Mouse (Mus musculus) hindbrain, embryonic 14.5 days (tissue): ENCODE data around the gene Pmm2. TPM values are rescaled to one million over a fixed set of nuclear protein-coding genes. Genes with fewer than 3 reads are reported as not detected.

Experiments
- ATAC-seq: fragments of 200-750 bp; cut with Nextera tagmentation; 2 replicates; pipeline ENCODE4 v1.8.0; 2017; ENCODE audit warnings: moderate number of reproducible peaks, mild to moderate bottlenecking, moderate TSS enrichment, moderate library complexity; ENCODE audit not compliant: low FRiP score
- DNase-seq: peaks from one replicate; pipeline ENCODE4 v3.0.0-alpha.2; 2015; ENCODE audit warnings: low spot score
- H3K27ac ChIP-seq: fragments of 300-500 bp; sonication (generic); 2 replicates; pipeline ENCODE4 v1.5.1; 2014; ENCODE audit warnings: mild to moderate bottlenecking, moderate library complexity
- H3K27me3 ChIP-seq: fragments of 300-500 bp; sonication (generic); 2 replicates; pipeline ENCODE4 v1.6.1; 2014; ENCODE audit warnings: mild to moderate bottlenecking, low read length, mixed read lengths; ENCODE audit not compliant: control insufficient read depth, insufficient read depth
- H3K36me3 ChIP-seq: fragments of 300-500 bp; sonication (generic); replicated peaks from 2 replicates; pipeline ENCODE4 v1.6.1; 2014; ENCODE audit not compliant: control insufficient read depth, insufficient read depth
- H3K4me1 ChIP-seq: fragments of 300-500 bp; sonication (generic); replicated peaks from 2 replicates; pipeline ENCODE4 v1.6.1; 2014; ENCODE audit warnings: antibody characterized with exemption, low read length, mixed read lengths; ENCODE audit not compliant: control insufficient read depth, insufficient read depth
- H3K4me2 ChIP-seq: fragments of 300-500 bp; sonication (generic); replicated peaks from 2 replicates; pipeline ENCODE4 v1.6.1; 2014; ENCODE audit warnings: mild to moderate bottlenecking, moderate library complexity
- H3K4me3 ChIP-seq: fragments of 300-500 bp; sonication (generic); replicated peaks from 2 replicates; pipeline ENCODE4 v1.5.1; 2014; ENCODE audit warnings: mild to moderate bottlenecking, low read length
- H3K9ac ChIP-seq: fragments of 300-500 bp; sonication (generic); 2 replicates; pipeline ENCODE4 v1.6.1; 2014
- H3K9me3 ChIP-seq: fragments of 300-500 bp; sonication (generic); 2 replicates; pipeline ENCODE4 v1.6.1; 2016; ENCODE audit warnings: low read length; ENCODE audit not compliant: control insufficient read depth
- WGBS: fragments of 180-500 bp; shearing (Covaris S2); extraction: QIAGEN DNeasy Blood & Tissue Kit; methylation state at CpG from one replicate; pipeline ENCODE4 v1.1.7; 2014; 5-methylcytosine and 5-hydroxymethylcytosine counted together
- polyA plus RNA-seq: library from polyadenylated mRNA; unstranded; fragments of >200 nt; fragmentation: Nextera tagmentation; extraction: Ambion mirVana; gene quantifications from 2 replicates; pipeline ENCODE4 v1.2.1, GENCODE M21; 2014

Pmm2 gene
- polyA plus RNA-seq, 1 experiment from 2014 or later: 37.0 TPM

- no peak overlapping the region for H3K27ac ChIP-seq
Observed at GRCm38 (mm10) chr16:8686121-8686870, 48.8 kb downstream of the Pmm2 start.

GRCm38 (mm10) chr16:8686871-8687535 lies 49.5 kb downstream of the Pmm2 start:
- no peaks in the 10 kb centered on the region for H3K4me1 ChIP-seq
- H3K9ac ChIP-seq: no peak overlapping the region
- WGBS: 84% methylated on average over 11 of the region's 11 CpGs
- no peaks in the 10 kb centered on the region for H3K9me3 ChIP-seq
- no peaks in the 10 kb centered on the region for H3K27me3 ChIP-seq
- no peak for DNase-seq
- H3K27ac ChIP-seq: no peak overlapping the region
- no peak overlapping the region for H3K4me3 ChIP-seq
- H3K36me3 ChIP-seq: peaks cover 65% of the 10 kb centered on the region
- no peak for ATAC-seq
- no peak overlapping the region for H3K4me2 ChIP-seq

More at GRCm38 (mm10) chr16:8686121-8686870, 48.8 kb downstream of the Pmm2 start:
- Histone ChIP-seq H3K27me3 (no peaks in the 10 kb centered on the region), H3K36me3 (peaks cover 58% of the 10 kb centered on the region), H3K4me3 (no peak overlapping the region), H3K9me3 (no peaks in the 10 kb centered on the region), H3K4me2 (no peak overlapping the region), H3K4me1 (no peaks in the 10 kb centered on the region), H3K9ac (no peak overlapping the region)
- ATAC-seq: peak; percentile 36; the same call in 1 of the 2 replicates
- 55% methylated on average over 7 of the region's 7 CpGs for WGBS
- DNase-seq: peak; percentile 76

DNA sequence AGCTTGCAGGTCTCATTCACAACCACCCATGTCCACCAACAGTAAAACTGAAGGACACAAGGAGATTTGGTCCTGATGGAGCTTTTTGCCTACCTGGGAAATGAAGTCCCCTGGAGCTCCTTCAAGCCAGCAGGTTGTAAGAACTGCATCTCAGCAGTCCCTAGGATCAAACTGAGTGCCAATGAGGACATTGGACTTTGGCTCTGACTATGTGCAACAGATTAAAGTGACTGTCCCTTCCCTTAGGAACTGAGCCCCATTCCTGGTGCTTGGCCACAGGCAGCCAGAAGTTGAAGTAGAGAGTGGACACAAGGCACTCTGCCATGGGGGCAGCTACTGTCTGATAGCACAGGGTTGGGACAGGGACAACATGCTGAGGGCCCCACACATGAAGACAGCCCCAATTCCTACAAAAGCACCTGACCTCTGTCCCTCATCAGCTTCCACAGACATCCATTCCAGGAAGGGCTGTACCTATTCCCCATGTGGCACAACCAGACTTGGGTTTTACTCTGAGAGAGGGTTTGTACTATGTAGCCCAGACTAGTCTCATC lies 50.2 kb downstream of the Pmm2 start:
- H3K4me3 ChIP-seq: no peak overlapping the region
- no peak overlapping the region for H3K27ac ChIP-seq
- H3K27me3 ChIP-seq: no peaks in the 10 kb centered on the region
- DNase-seq (no peak), ATAC-seq (no peak)
- H3K9me3 ChIP-seq: no peaks in the 10 kb centered on the region
- no peak overlapping the region for H3K9ac ChIP-seq
- H3K4me2 ChIP-seq: no peak overlapping the region
- peaks cover 71% of the 10 kb centered on the region for H3K36me3 ChIP-seq
- H3K4me1 ChIP-seq: no peaks in the 10 kb centered on the region

DNA sequence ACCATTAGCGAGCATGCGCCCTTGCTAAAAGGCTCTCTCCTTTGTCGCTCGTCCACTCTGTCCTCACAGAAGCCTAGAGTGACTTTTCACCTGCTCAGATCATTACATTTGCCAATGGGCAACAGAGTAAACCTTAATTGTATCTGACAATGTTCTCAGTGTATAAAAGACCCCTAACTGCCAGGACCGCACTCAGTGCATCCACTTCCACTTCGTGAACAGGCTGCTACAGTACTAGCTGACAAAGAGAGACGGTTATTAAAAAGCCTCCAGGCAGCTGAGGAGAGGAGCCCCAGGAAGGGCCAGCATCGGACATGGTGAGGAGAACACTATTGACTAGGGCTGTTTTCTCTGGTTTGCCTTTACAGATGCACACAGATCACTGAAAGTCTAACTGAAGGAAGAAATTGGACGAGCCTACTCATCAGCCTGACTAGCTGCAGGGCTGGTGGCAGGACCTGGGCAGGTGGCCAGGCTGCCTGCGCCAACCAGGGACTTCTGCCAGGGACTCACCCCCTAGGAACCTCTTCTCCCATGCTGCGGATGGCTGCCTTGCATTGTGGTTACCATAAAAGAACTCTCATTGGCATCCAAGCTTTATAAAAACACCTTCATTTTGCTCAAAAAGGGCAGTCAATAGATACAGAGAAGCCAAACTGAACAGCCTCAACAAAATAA lies 52.6 kb downstream of the Pmm2 start:
- no peaks in the 10 kb centered on the region for H3K27me3 ChIP-seq
- H3K4me2 ChIP-seq: no peak overlapping the region
- H3K36me3 ChIP-seq: peaks cover 83% of the 10 kb centered on the region
- DNase-seq (peak; percentile 46), ATAC-seq (peak; percentile 73; the same call in 1 of the 2 replicates)
- H3K27ac ChIP-seq: no peak overlapping the region; the same call in 1 of the 2 replicates
- no peaks in the 10 kb centered on the region for H3K9me3 ChIP-seq
- H3K4me1 ChIP-seq: no peaks in the 10 kb centered on the region
- WGBS: 76% methylated on average over 11 of the region's 11 CpGs
- H3K4me3 ChIP-seq: no peak overlapping the region
- H3K9ac ChIP-seq: no peak overlapping the region

- no peak overlapping the region for H3K27ac ChIP-seq
- no peaks in the 10 kb centered on the region for H3K9me3 ChIP-seq
- peaks cover 94% of the 10 kb centered on the region for H3K36me3 ChIP-seq
- no peak for DNase-seq
- no peaks in the 10 kb centered on the region for H3K27me3 ChIP-seq
- H3K4me1 ChIP-seq: no peaks in the 10 kb centered on the region
- no peak overlapping the region for H3K4me2 ChIP-seq
- no peak for ATAC-seq
- no peak overlapping the region for H3K4me3 ChIP-seq
- 95% methylated on average over 7 of the region's 7 CpGs for WGBS
- no peak overlapping the region for H3K9ac ChIP-seq
Observed at GRCm38 (mm10) chr16:8691206-8691605, 53.7 kb downstream of the Pmm2 start.

DNA sequence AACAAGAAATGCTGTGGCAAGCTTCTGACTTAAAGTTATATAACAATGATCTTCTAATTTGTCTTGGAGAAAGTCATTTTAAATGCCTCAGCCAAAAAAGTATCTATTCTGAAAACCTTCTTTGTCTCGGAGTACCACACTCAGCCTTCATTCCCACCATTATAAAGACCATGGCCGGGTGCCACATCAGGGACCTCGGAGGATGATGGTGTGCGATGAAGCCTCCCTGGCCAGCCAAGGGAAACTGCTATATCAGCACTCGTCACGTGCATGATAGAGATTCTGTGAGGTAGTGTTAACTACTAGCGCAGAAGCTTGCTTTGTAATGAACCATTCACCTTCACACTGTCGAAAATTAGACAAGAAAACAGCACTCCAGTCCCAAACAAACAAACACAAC lies 62.1 kb downstream of the Pmm2 start:
- peaks cover 100% of the 10 kb centered on the region for H3K36me3 ChIP-seq
- DNase-seq: no peak
- no peaks in the 10 kb centered on the region for H3K27me3 ChIP-seq
- H3K4me3 ChIP-seq: no peak overlapping the region
- H3K4me1 ChIP-seq: no peaks in the 10 kb centered on the region
- H3K4me2 ChIP-seq: no peak overlapping the region
- ATAC-seq: no peak
- no peak overlapping the region for H3K27ac ChIP-seq
- no peak overlapping the region for H3K9ac ChIP-seq
- 90% methylated on average over 8 of the region's 8 CpGs for WGBS
- no peaks in the 10 kb centered on the region for H3K9me3 ChIP-seq

- 86% methylated on average over 3 of the region's 3 CpGs for WGBS
- ATAC-seq (no peak), DNase-seq (no peak)
- H3K36me3 ChIP-seq: peaks cover 100% of the 10 kb centered on the region
- no peak overlapping the region for H3K4me2 ChIP-seq
- H3K27me3 ChIP-seq: no peaks in the 10 kb centered on the region
- H3K27ac ChIP-seq: no peak overlapping the region
- no peaks in the 10 kb centered on the region for H3K9me3 ChIP-seq
- no peaks in the 10 kb centered on the region for H3K4me1 ChIP-seq
- no peak overlapping the region for H3K9ac ChIP-seq
- no peak overlapping the region for H3K4me3 ChIP-seq
Observed at GRCm38 (mm10) chr16:8700586-8700985, 63.1 kb downstream of the Pmm2 start.

GRCm38 (mm10) chr16:8711998-8712397 lies 74.5 kb downstream of the Pmm2 start:
- WGBS: 60% methylated on average over 9 of the region's 9 CpGs
- Histone ChIP-seq H3K27ac (no peak overlapping the region), H3K4me3 (no peak overlapping the region), H3K36me3 (peaks cover 85% of the 10 kb centered on the region), H3K4me2 (no peak overlapping the region), H3K4me1 (no peaks in the 10 kb centered on the region), H3K27me3 (no peaks in the 10 kb centered on the region), H3K9ac (no peak overlapping the region), H3K9me3 (no peaks in the 10 kb centered on the region)
- ATAC-seq (peak; percentile 14; the same call in 1 of the 2 replicates), DNase-seq (peak; percentile 33)
